Mouse (Mus musculus) gastrocnemius, postnatal 14 days (tissue): ENCODE measurements at regions not wholly inside any gene's neighbourhood (a gene's known extent, or its start where the extent isn't known, plus 50 kb on each side); places are given as distances from the start of the nearest gene placed in this dataset.

Experiments used
- DNase-seq: peaks from one replicate; pipeline ENCODE4 v3.0.0; 2021; ENCODE audit warnings: mixed read lengths
- intact Hi-C: fragments of 180-260 bp; cut with DNase I; formaldehyde crosslinking; loops from one replicate; pipeline ENCODE4 v1.15.1; 2025; ENCODE audit warnings: low total_unique reads

DNA sequence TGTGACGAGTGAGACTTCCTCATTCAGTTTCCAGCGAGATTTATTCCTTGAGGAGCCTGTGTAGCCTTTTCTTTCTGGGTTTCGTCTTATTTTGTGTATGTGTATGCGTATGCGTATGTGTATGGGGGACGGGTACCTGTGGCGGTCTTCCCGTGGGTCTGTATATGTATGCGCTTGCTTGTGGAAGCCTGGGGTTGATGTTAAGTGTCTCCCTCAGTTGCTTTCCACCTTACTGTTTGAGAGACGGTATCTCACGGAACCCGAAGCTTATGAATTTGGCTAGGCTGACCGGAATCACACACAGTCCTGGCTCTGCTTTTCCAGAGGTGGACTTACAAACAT, 87.1 kb downstream of the Ankrd50 start:
- intact Hi-C loops: no loop called here
- DNase-seq: no peak

GRCm38 (mm10) chr3:38396760-38397614, 87.7 kb downstream of the Ankrd50 start:
- intact Hi-C loops: no loop called here
- no peak for DNase-seq

DNA sequence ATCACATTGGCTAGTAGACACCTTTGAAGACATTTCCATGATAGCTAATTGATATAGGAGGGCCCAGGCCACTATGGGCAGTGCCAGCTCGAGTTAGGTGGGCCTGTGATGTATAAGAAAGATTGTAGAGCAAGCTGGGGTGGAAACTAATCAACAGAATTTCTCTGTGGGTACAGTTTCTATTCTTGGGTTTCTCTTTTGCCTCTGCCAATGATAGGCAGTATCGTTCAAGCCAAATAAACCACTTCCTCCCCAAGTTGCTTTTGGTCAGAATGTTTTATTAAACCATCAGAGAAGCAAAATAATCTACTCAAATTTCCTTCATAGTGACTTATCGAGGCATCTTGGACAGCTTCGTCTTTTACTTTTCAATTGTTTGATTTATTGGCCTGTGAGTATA, 90.3 kb downstream of the Ankrd50 start:
- intact Hi-C loops: no loop called here
- no peak for DNase-seq

- intact Hi-C loops: no loop called here
- no peak for DNase-seq
Observed at GRCm38 (mm10) chr3:38389647-38390046, 95.0 kb downstream of the Ankrd50 start.

DNA sequence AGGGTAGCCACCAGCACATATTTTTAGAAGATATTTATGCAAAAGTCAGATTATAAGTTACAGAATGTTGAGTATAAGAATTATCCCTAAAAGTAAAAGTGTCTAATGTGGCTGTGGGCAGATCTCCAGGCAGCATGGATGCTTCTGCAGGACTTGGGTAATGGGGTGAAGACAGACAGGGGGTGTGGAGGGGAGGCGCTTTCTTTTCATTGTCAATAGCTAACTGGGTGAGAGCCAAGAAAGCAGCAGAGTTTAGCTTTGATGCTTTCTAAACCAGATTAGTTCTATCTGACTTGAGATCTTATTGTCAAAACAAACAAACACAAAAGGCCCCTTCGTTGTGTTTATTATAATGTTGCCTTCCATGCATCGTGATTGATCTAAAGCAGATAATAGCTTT, 95.7 kb downstream of the Ankrd50 start:
- intact Hi-C loops: no loop called here
- no peak for DNase-seq

DNA sequence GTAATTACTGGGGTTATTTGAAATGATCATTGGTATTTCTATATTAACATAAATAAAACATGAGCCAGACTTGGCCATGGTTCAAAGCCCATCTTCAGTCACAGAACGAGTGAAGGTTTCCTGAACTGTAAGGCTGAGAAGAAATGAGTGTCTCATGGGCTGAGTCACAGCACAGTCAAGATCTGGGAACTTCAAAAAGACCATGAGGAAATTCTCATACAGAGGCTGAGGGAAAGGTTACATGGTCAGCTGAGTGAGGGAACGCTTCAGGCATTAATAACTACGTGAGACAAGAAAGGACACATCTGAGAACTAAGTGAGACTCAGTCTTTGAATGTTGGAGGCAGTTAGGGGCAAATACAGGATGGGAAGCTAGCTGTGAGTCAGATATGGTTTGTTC, 101.9 kb downstream of the Ankrd50 start:
- intact Hi-C loops: no loop called here
- DNase-seq: no peak

DNA sequence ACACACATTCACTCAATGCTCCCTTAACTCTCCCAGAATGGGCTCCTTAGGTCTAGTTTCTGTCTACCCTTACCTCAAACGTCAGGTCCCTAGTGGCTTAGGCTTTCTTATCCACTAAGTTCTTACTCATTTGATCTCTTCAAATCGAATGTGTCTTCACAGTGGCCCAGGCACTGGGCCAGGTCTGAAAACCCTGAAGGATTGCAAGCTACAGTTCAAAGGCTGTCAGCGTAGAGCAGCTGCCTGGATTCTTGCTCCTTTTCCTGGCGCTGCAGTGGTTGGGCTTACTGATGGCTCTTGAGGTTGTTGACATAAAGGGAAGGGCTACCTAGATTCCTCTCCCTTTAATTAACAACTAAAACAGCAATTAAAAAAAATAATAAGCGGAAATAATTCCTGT, 103.0 kb downstream of the Ankrd50 start:
- DNase-seq: peak; percentile 35
- intact Hi-C loops: no loop called here

DNA sequence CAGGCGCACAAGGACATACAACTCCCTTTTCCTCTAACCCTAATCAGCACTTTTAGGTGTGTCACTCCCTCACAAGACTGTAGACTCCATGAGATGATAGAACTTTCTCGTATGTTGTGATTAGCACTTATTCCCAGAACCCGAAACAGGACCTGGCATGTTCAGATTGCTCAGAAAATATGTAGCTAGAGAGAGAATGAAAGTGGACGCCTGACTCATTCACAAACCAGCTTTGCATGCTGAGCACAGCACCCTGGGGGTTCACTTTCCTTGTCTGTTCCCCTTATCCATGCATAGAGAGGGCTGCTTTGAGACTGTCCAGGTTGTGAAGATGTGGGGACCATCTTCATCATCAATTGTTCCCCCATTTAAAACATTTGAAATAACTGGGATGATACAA, 111.0 kb downstream of the Ankrd50 start:
- DNase-seq: no peak
- intact Hi-C loops: no loop called here

- DNase-seq: no peak
- intact Hi-C loops: no loop called here
Observed at GRCm38 (mm10) chr3:38371702-38372101, 112.9 kb downstream of the Ankrd50 start.

- DNase-seq: no peak
- intact Hi-C loops: no loop called here
Observed at GRCm38 (mm10) chr3:38363888-38364287, 120.8 kb downstream of the Ankrd50 start.

- no peak for DNase-seq
- intact Hi-C loops: no loop called here
Observed at GRCm38 (mm10) chr3:38361411-38361810, 123.2 kb downstream of the Ankrd50 start.

- intact Hi-C loops: no loop called here
- DNase-seq: peak; percentile 9
Observed at GRCm38 (mm10) chr3:38360974-38361373, 123.7 kb downstream of the Ankrd50 start.

- intact Hi-C loops: no loop called here
- no peak for DNase-seq
Observed at GRCm38 (mm10) chr3:38360421-38360921, 124.2 kb downstream of the Ankrd50 start.

DNA sequence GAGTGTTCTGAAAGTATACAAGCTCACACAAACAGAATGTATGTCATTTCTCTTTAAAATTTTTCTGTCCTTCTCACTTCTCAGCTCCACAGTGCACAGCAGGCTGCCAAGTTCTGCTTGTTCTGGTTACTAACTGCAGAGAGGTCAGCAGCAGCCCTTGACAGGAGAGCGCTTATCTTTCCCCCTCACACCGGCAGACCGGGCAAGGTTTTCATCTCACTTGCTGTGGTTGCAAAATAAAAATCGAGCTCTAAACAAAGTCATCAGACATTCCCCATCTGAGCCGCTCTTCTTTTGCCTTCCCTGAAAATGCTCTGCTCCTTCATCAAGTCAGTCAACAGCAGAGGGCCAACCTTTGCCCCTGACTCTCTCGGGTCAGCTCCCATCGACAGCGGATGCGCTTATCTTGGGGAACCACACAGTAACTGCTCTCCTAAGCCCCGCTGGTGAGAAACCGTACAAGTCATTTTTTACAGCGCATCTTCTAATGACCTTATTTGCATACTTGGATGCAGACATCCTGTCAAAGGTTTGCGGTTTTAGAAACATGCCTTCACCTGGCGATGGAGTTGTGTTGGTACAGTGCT, 126.6 kb downstream of the Ankrd50 start:
- intact Hi-C loops: no loop called here
- DNase-seq: no peak

GRCm38 (mm10) chr3:38344283-38344682, 140.4 kb downstream of the Ankrd50 start:
- DNase-seq: no peak
- intact Hi-C loops: no loop called here

DNA sequence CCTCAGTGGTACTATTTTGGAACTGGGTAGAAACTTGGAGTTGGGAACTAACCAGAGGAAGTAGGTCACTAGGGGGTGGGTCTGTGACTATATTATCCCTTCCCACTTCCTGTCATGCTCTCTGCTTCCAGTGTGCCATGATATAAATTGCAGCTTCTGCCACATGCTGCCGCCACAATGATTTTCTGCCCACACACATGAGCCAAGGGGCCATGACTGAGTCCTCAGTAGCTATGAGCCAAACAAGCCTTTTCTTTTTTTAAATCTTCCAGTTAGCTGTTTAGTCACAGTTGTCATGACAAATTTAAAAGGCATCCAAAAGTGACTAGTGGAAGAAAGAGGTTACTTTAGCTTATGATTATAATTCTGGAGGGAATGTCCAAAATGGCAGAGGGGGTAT, 143.0 kb downstream of the Ankrd50 start:
- intact Hi-C loops: no loop called here
- no peak for DNase-seq

GRCm38 (mm10) chr3:38333321-38333910, 151.2 kb downstream of the Ankrd50 start:
- no peak for DNase-seq
- intact Hi-C loops: no loop called here

GRCm38 (mm10) chr3:38331169-38331568, 153.5 kb downstream of the Ankrd50 start:
- DNase-seq: no peak
- intact Hi-C loops: no loop called here

DNA sequence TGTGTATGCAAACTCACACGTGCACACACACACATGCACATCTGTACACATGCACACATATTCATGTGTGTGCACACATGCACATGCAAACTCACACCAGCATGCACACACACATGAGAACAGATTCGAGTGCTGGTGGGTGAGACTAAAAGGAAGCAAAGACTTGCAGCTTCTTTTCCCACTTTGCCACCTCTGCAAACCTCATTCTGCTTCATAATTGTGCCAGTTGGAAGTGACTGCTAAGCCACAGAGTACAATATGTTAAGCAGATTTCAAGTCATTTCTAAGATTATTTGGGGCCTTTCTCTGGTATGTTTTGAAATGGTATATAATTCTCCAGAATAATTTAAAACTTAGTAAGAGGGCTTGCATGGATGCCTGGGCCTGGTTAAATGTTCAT, 157.4 kb downstream of the Ankrd50 start:
- intact Hi-C loops: no loop called here

GRCm38 (mm10) chr3:38326211-38326610, 158.4 kb downstream of the Ankrd50 start:
- intact Hi-C loops: no loop called here

More for the DNA sequence above, 157.4 kb downstream of the Ankrd50 start:
- no peak for DNase-seq

GRCm38 (mm10) chr3:38324663-38325062, 160.0 kb downstream of the Ankrd50 start:
- intact Hi-C loops: no loop called here
- DNase-seq: no peak

More at GRCm38 (mm10) chr3:38326211-38326610, 158.4 kb downstream of the Ankrd50 start:
- no peak for DNase-seq
